Mouse (Mus musculus) spleen, adult 2 months (tissue): ENCODE measurements around the gene Klk1b8.

Experiments
- CTCF ChIP-seq: fragments of 200-500 bp; IDR thresholded peaks from 2 replicates; pipeline ENCODE4 v1.5.1; 2011; ENCODE audit warnings: mild to moderate bottlenecking, inconsistent platforms; ENCODE audit not compliant: insufficient read depth, insufficient read length, insufficient replicate concordance; ENCODE audit errors: extremely low read depth
- POLR2A ChIP-seq: fragments of 200-500 bp; IDR thresholded peaks from 2 replicates; pipeline ENCODE4 v1.6.1; 2011; ENCODE audit warnings: low read depth, low read length, inconsistent platforms

GRCm38 (mm10) chr7:43950364-43950763, at the start of gene Klk1b8:
- no peak for TF ChIP-seq CTCF
- TF ChIP-seq POLR2A = no peak
